Mouse (Mus musculus): ENCODE data around the gene Zkscan5. TPM values are rescaled to one million over a fixed set of nuclear protein-coding genes. Genes with fewer than 3 reads are reported as not detected.
"Not testable (repeated sequence)": the region's sequence is repeated elsewhere in the genome, so short reads cannot be mapped to it uniquely, and the experiment has no call there.

Zkscan5 gene
- total RNA-seq (2015; ENCODE audit: low replicate concordance) (4.4 TPM in 1 of 2 replicates, not detected in the other), total RNA-seq (2017; ENCODE audit: low replicate concordance) (3.9 and 8.9 TPM in 2 replicates)

- peak; percentile 88 for ATAC-seq (replicated peaks; ENCODE audit: low FRiP score, poor library complexity, severe bottlenecking)
These were observed at the start of gene Zkscan5 for GRCm38 (mm10) chr5:145203936-145204691. Zkscan5 (plus strand) TSS chr5:145204562.

GRCm38 (mm10) chr5:145161361-145161760, 43.0 kb upstream of the Zkscan5 start:
- ATAC-seq (replicated peaks; ENCODE audit: low FRiP score, poor library complexity, severe bottlenecking) = no peak

GRCm38 (mm10) chr5:145164710-145165109, 39.7 kb upstream of the Zkscan5 start:
- no peak for ATAC-seq (replicated peaks; ENCODE audit: low FRiP score, poor library complexity, severe bottlenecking)

- ATAC-seq (replicated peaks; ENCODE audit: low FRiP score, poor library complexity, severe bottlenecking) = no peak
These were observed 39.2 kb upstream of the Zkscan5 start for GRCm38 (mm10) chr5:145165184-145165583.

GRCm38 (mm10) chr5:145166536-145167305, 37.6 kb upstream of the Zkscan5 start, which contains the start of the genes Ptcd1 and Cpsf4:
Ptcd1 (minus strand) TSS chr5:145167108.
Cpsf4 (plus strand) TSS chr5:145167213.
- peak; percentile 88 for ATAC-seq (replicated peaks; ENCODE audit: low FRiP score, poor library complexity, severe bottlenecking)

- ATAC-seq (replicated peaks; ENCODE audit: low FRiP score, poor library complexity, severe bottlenecking) = peak; percentile 4; the same call in 1 of the 2 replicates
These were observed 37.1 kb upstream of the Zkscan5 start for GRCm38 (mm10) chr5:145167306-145167661.

- ATAC-seq (replicated peaks; ENCODE audit: low FRiP score, poor library complexity, severe bottlenecking) = no peak
These were observed 25.8 kb upstream of the Zkscan5 start for GRCm38 (mm10) chr5:145178461-145178980.

GRCm38 (mm10) chr5:145185244-145185643, 19.1 kb upstream of the Zkscan5 start:
- no peak for ATAC-seq (replicated peaks; ENCODE audit: low FRiP score, poor library complexity, severe bottlenecking)

GRCm38 (mm10) chr5:145189416-145189815, 14.9 kb upstream of the Zkscan5 start:
- no peak for ATAC-seq (replicated peaks; ENCODE audit: low FRiP score, poor library complexity, severe bottlenecking)

- no peak for ATAC-seq (replicated peaks; ENCODE audit: low FRiP score, poor library complexity, severe bottlenecking)
These were observed 14.0 kb upstream of the Zkscan5 start for GRCm38 (mm10) chr5:145190373-145190772.

- ATAC-seq (replicated peaks; ENCODE audit: low FRiP score, poor library complexity, severe bottlenecking) = peak; percentile 96
These were observed 13.2 kb upstream of the Zkscan5 start for GRCm38 (mm10) chr5:145190875-145191798.

GRCm38 (mm10) chr5:145191962-145192361, 12.4 kb upstream of the Zkscan5 start, which contains the start of gene Atp5j2:
Atp5j2 (minus strand) TSS chr5:145192062.
- ATAC-seq (replicated peaks; ENCODE audit: low FRiP score, poor library complexity, severe bottlenecking) = no peak

- ATAC-seq (replicated peaks; ENCODE audit: low FRiP score, poor library complexity, severe bottlenecking) = no peak
These were observed 4.0 kb upstream of the Zkscan5 start for GRCm38 (mm10) chr5:145200387-145200786.

GRCm38 (mm10) chr5:145201321-145201991, 2.9 kb upstream of the Zkscan5 start, which contains the start of gene Zkscan14:
Zkscan14 (minus strand) TSS chr5:145201868.
- ATAC-seq (replicated peaks; ENCODE audit: low FRiP score, poor library complexity, severe bottlenecking) = peak; percentile 73

GRCm38 (mm10) chr5:145202446-145202845, 1.9 kb upstream of the Zkscan5 start:
- ATAC-seq (replicated peaks; ENCODE audit: low FRiP score, poor library complexity, severe bottlenecking) = no peak

GRCm38 (mm10) chr5:145205041-145205440, 679 bp downstream of the Zkscan5 start:
- no peak for ATAC-seq (replicated peaks; ENCODE audit: low FRiP score, poor library complexity, severe bottlenecking)

GRCm38 (mm10) chr5:145207385-145207784, 3.0 kb downstream of the Zkscan5 start:
- ATAC-seq (replicated peaks; ENCODE audit: low FRiP score, poor library complexity, severe bottlenecking) = no peak

GRCm38 (mm10) chr5:145207954-145208353, 3.6 kb downstream of the Zkscan5 start:
- no peak for ATAC-seq (replicated peaks; ENCODE audit: low FRiP score, poor library complexity, severe bottlenecking)

GRCm38 (mm10) chr5:145208391-145208790, 4.0 kb downstream of the Zkscan5 start:
- not testable (repeated sequence) for ATAC-seq (replicated peaks; ENCODE audit: low FRiP score, poor library complexity, severe bottlenecking)
